In the genomic region with DNA sequence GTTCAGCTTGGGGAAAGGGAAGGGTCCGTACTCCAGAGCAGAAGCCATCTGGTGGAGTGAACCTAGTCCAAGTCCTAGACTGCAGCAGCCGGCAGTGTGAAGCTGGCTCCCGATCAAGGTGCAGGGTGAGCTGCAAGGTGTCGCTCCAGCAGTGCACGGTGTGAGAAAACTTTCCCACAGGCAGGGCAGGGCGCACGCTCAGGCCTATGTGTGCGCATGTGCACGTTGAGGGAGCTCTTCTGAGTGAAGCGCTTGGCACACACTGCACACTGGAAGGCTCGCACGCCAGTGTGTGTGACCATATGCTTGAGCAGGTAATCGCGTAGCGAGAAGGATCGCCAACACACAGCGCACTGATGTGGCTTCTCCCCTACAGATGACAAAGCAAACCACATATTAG, we compare ENCODE assay signal across 26 mouse cellular contexts. TPM values are rescaled to one million over a fixed set of nuclear protein-coding genes. Genes with fewer than 3 reads are reported as not detected.
DNase-seq lines count a peak whose midpoint lies in the region; ATAC-seq and TF ChIP-seq lines count a peak whose summit lies in the region.
"Had no signal": no experiment of that assay in that cellular context is flagged by ENCODE, and none has a peak within 500 bp of the region (broad histone marks: within the 10 kb centered on the region; RNA-seq: fewer than 3 reads in every experiment).

No protein-coding gene starts in this region.

- no peaks in the 10 kb centered on the region for H3K9me3 ChIP-seq in forebrain, embryonic 15.5 days
- no peaks in the 10 kb centered on the region; the same call in 1 of the 2 replicates for H3K9me3 ChIP-seq in forebrain, embryonic 10.5 days
- no peaks in the 10 kb centered on the region for H3K9me3 ChIP-seq in limb, embryonic 13.5 days
- H3K9me3 ChIP-seq in limb, embryonic 10.5 days (replicated peaks), result no peaks in the 10 kb centered on the region
- no peaks in the 10 kb centered on the region for H3K9me3 ChIP-seq in ES-E14 (ENCODE audit: control insufficient read depth, insufficient read depth, low read depth, low read length)
- H3K9me3 ChIP-seq: embryonic facial prominence, embryonic 15.5 days; limb, embryonic 12.5 days; lung, embryonic 15.5 days; neural tube, embryonic 12.5 days had no signal

- TF ChIP-seq CTCF in brain, embryonic 14.5 days (IDR thresholded peaks at IDR 0.05; ENCODE audit: borderline replicate concordance, extremely low read depth, insufficient read depth, insufficient read length), result no peak

- 0 out of 2 replicates have a peak overlapping the region, but pooled peaks have one; percentile 6 for H3K9ac ChIP-seq in forebrain, embryonic 15.5 days (replicated peaks)
- 0 out of 2 replicates have a peak overlapping the region, but pooled peaks have one; percentile 32 for H3K9ac ChIP-seq in limb, embryonic 13.5 days
- H3K9ac ChIP-seq in ES-E14 (ENCODE audit: insufficient read depth, low read depth, low read length, poor library complexity, severe bottlenecking), result peak overlapping the region; percentile 61
- H3K9ac ChIP-seq: embryonic facial prominence, embryonic 15.5 days; liver, embryonic 14.5 days; lung, embryonic 15.5 days; neural tube, embryonic 12.5 days had no signal

- H3K4me1 ChIP-seq in forebrain, embryonic 15.5 days, result peaks cover 34% of the 10 kb centered on the region
- peaks cover 33% of the 10 kb centered on the region for H3K4me1 ChIP-seq in forebrain, embryonic 10.5 days
- peaks cover 35% of the 10 kb centered on the region for H3K4me1 ChIP-seq in limb, embryonic 13.5 days
- H3K4me1 ChIP-seq in limb, embryonic 10.5 days, result peaks cover 31% of the 10 kb centered on the region
- H3K4me1 ChIP-seq in ES-E14 (ENCODE audit: control insufficient read depth in 2 of 2, insufficient read depth in 2 of 2, low read length in 2 of 2, poor library complexity in 1 of 2), result peaks cover 0 to 7% of the 10 kb centered on the region in 2 experiments; a peak in 1 of 4 replicates

- no peak overlapping the region for H3K4me2 ChIP-seq in forebrain, embryonic 15.5 days (replicated peaks)
- no peak overlapping the region for H3K4me2 ChIP-seq in limb, embryonic 13.5 days (replicated peaks)
- H3K4me2 ChIP-seq: embryonic facial prominence, embryonic 15.5 days; lung, embryonic 15.5 days; midbrain, embryonic 11.5 days; neural tube, embryonic 12.5 days had no signal

- no peak overlapping the region for H3K27ac ChIP-seq in forebrain, embryonic 15.5 days (replicated peaks)
- H3K27ac ChIP-seq in forebrain, embryonic 10.5 days, result no peak overlapping the region
- no peak overlapping the region for H3K27ac ChIP-seq in limb, embryonic 13.5 days
- H3K27ac ChIP-seq in limb, embryonic 10.5 days, result no peak overlapping the region
- peak overlapping the region; percentile 22; the same call in 1 of the 2 replicates for H3K27ac ChIP-seq in ES-E14 (ENCODE audit: insufficient read depth, low read depth, low read length, poor library complexity, severe bottlenecking)
- H3K27ac ChIP-seq: embryonic facial prominence, embryonic 15.5 days; hindbrain, embryonic 10.5 days; left cerebral cortex, adult 2 months; limb, embryonic 12.5 days; liver, embryonic 14.5 days; lung, embryonic 15.5 days; neural tube, embryonic 12.5 days had no signal

- no peak for DNase-seq in forebrain, embryonic 10.5 days (ENCODE audit: extremely low spot score, low spot score)
- DNase-seq in limb, embryonic 10.5 days (ENCODE audit: low spot score), result no peak
- DNase-seq in ES-E14 (ENCODE audit: low read depth, low spot score), result no peak
- peak; percentile 24 for DNase-seq in brain, embryonic 14.5 days (ENCODE audit: low read depth)
- no peak for DNase-seq in right cerebral cortex, adult 18-20 months
- DNase-seq: embryo, embryonic 11 days; gastrocnemius, postnatal 14 days; kidney, adult 8-10 months; lung, postnatal 4 days; spleen, adult 18-20 months; thymus, adult 18-20 months; thymus, postnatal 4 days had no signal

- WGBS in forebrain, embryonic 15.5 days, result 81% methylated on average over 17 of the region's 17 CpGs
- WGBS in forebrain, embryonic 10.5 days, result 86% methylated on average over 17 of the region's 17 CpGs
- 85% methylated on average over 17 of the region's 17 CpGs for WGBS in limb, embryonic 13.5 days
- 91% methylated on average over 17 of the region's 17 CpGs for WGBS in limb, embryonic 10.5 days

- TF ChIP-seq POLR2A in brain, embryonic 14.5 days (IDR thresholded peaks at IDR 0.05; ENCODE audit: borderline replicate concordance, extremely low read depth, insufficient read depth, insufficient read length, poor library complexity, severe bottlenecking), result no peak

- peaks cover 32% of the 10 kb centered on the region for H3K36me3 ChIP-seq in forebrain, embryonic 15.5 days
- peaks cover 37% of the 10 kb centered on the region for H3K36me3 ChIP-seq in forebrain, embryonic 10.5 days (replicated peaks)
- peaks cover 41% of the 10 kb centered on the region for H3K36me3 ChIP-seq in limb, embryonic 13.5 days
- H3K36me3 ChIP-seq in limb, embryonic 10.5 days, result peaks cover 40% of the 10 kb centered on the region
- no peaks in the 10 kb centered on the region; the same call in 1 of the 2 replicates for H3K36me3 ChIP-seq in ES-E14 (ENCODE audit: control insufficient read depth, insufficient read depth, low read length, poor library complexity, severe bottlenecking)

- no peaks in the 10 kb centered on the region for H3K27me3 ChIP-seq in forebrain, embryonic 15.5 days
- H3K27me3 ChIP-seq in forebrain, embryonic 10.5 days (ENCODE audit: poor library complexity, severe bottlenecking), result peaks cover 27% of the 10 kb centered on the region
- peaks cover 10% of the 10 kb centered on the region for H3K27me3 ChIP-seq in limb, embryonic 13.5 days
- H3K27me3 ChIP-seq in limb, embryonic 10.5 days (ENCODE audit: low read depth, poor library complexity, severe bottlenecking), result peaks cover 27% of the 10 kb centered on the region
- H3K27me3 ChIP-seq: embryonic facial prominence, embryonic 15.5 days; lung, embryonic 15.5 days had no signal

- ATAC-seq in forebrain, embryonic 15.5 days (replicated peaks), result no peak
- ATAC-seq in limb, embryonic 13.5 days (ENCODE audit: low FRiP score, low read depth), result no peak

- H3K4me3 ChIP-seq in forebrain, embryonic 15.5 days, result no peak overlapping the region
- H3K4me3 ChIP-seq in forebrain, embryonic 10.5 days, result no peak overlapping the region
- no peak overlapping the region for H3K4me3 ChIP-seq in limb, embryonic 13.5 days
- no peak overlapping the region for H3K4me3 ChIP-seq in limb, embryonic 10.5 days
- peak overlapping the region; percentile 63 to 78 for H3K4me3 ChIP-seq in ES-E14 (ENCODE audit: insufficient read depth in 1 of 2, low read depth in 1 of 2, low read length in 2 of 2, poor library complexity in 1 of 2, severe bottlenecking in 1 of 2)
- H3K4me3 ChIP-seq: embryonic facial prominence, embryonic 15.5 days; hindbrain, embryonic 10.5 days; left cerebral cortex, adult 2 months; lung, embryonic 15.5 days; neural tube, embryonic 12.5 days had no signal

- in situ Hi-C loops in ES-E14 (cut with MboI; ENCODE audit: low sequenced_read_pairs in 2 of 2, unreplicated experiment in 2 of 2), result no loop called here

TF ChIP-seq in ES-E14, 5 proteins besides CTCF, POLR2A, EP300 and RAD21 (continues in another document):
- TF ChIP-seq CHD2 (IDR thresholded peaks at IDR 0.05; ENCODE audit: low read depth, low read length) (no peak), ZNF384 (IDR thresholded peaks at IDR 0.05; ENCODE audit: low read depth, low read length) (no peak), ZC3H11A (IDR thresholded peaks at IDR 0.05; ENCODE audit: borderline replicate concordance, low read depth, low read length) (no peak)

RNA-seq across cellular contexts. Expression of a gene that starts 3.8 kb away (rescaled TPM):
- 40.4 and 44.2 TPM in 2 replicates for polyA plus RNA-seq in forebrain, embryonic 15.5 days (2015; fragmentation: Nextera tagmentation; extraction: Ambion mirVana)
- 29.7 and 30.7 TPM in 2 replicates for polyA plus RNA-seq in forebrain, embryonic 10.5 days (2016; fragmentation: Nextera tagmentation; extraction: Ambion mirVana)
- polyA plus RNA-seq in limb, embryonic 13.5 days (2015; fragmentation: Nextera tagmentation; extraction: Ambion mirVana), result 28.0 and 29.6 TPM in 2 replicates
- 29.1 and 31.8 TPM in 2 replicates for polyA plus RNA-seq in limb, embryonic 10.5 days (2016; fragmentation: Nextera tagmentation; extraction: Ambion mirVana)
- total RNA-seq in ES-E14 (2012; rRNA removed), result 23.7 and 26.7 TPM in 2 replicates
- 54.8 and 54.9 TPM in 2 replicates for polyA plus RNA-seq in brain, embryonic 14.5 days (2012; rRNA removed)

RNA-seq across cellular contexts. Expression of a gene that starts 7.1 kb away (rescaled TPM):
- 252 and 278 TPM in 2 replicates for polyA plus RNA-seq in forebrain, embryonic 15.5 days (2015; fragmentation: Nextera tagmentation; extraction: Ambion mirVana)
- polyA plus RNA-seq in forebrain, embryonic 10.5 days (2016; fragmentation: Nextera tagmentation; extraction: Ambion mirVana), result 415 and 417 TPM in 2 replicates
- 316 and 329 TPM in 2 replicates for polyA plus RNA-seq in limb, embryonic 13.5 days (2015; fragmentation: Nextera tagmentation; extraction: Ambion mirVana)
- polyA plus RNA-seq in limb, embryonic 10.5 days (2016; fragmentation: Nextera tagmentation; extraction: Ambion mirVana), result 561 and 585 TPM in 2 replicates
- total RNA-seq in ES-E14 (2012; rRNA removed), result 2,698 and 2,854 TPM in 2 replicates
- polyA plus RNA-seq in brain, embryonic 14.5 days (2012; rRNA removed), result 585 and 651 TPM in 2 replicates

RNA-seq across cellular contexts. Expression of a gene that starts 8.0 kb away (rescaled TPM):
- 0.20 and 0.50 TPM in 2 replicates for polyA plus RNA-seq in forebrain, embryonic 15.5 days (2015; fragmentation: Nextera tagmentation; extraction: Ambion mirVana)
- not detected in 2 replicates for polyA plus RNA-seq in forebrain, embryonic 10.5 days (2016; fragmentation: Nextera tagmentation; extraction: Ambion mirVana)
- 0.08 and 0.34 TPM in 2 replicates for polyA plus RNA-seq in limb, embryonic 13.5 days (2015; fragmentation: Nextera tagmentation; extraction: Ambion mirVana)
- polyA plus RNA-seq in limb, embryonic 10.5 days (2016; fragmentation: Nextera tagmentation; extraction: Ambion mirVana), result not detected in 2 replicates
- total RNA-seq in ES-E14 (2012; rRNA removed), result 0.45 and 0.69 TPM in 2 replicates
- polyA plus RNA-seq in brain, embryonic 14.5 days (2012; rRNA removed), result 0.75 and 1.9 TPM in 2 replicates
- total RNA-seq: gastrocnemius, postnatal 14 days; heart, adult 8-10 months; MEL had no signal
- polyA plus RNA-seq: heart, embryonic 16.5 days; limb, embryonic 12.5 days; lung, embryonic 15.5 days; midbrain, embryonic 11.5 days; stomach, embryonic 14.5 days had no signal

RNA-seq across cellular contexts. Expression of a gene that starts 28.4 kb away (rescaled TPM):
- 11.7 and 12.5 TPM in 2 replicates for polyA plus RNA-seq in forebrain, embryonic 15.5 days (2015; fragmentation: Nextera tagmentation; extraction: Ambion mirVana)
- 16.5 and 17.7 TPM in 2 replicates for polyA plus RNA-seq in forebrain, embryonic 10.5 days (2016; fragmentation: Nextera tagmentation; extraction: Ambion mirVana)
- 10.5 and 10.8 TPM in 2 replicates for polyA plus RNA-seq in limb, embryonic 13.5 days (2015; fragmentation: Nextera tagmentation; extraction: Ambion mirVana)
- polyA plus RNA-seq in limb, embryonic 10.5 days (2016; fragmentation: Nextera tagmentation; extraction: Ambion mirVana), result 14.0 and 14.9 TPM in 2 replicates
- total RNA-seq in ES-E14 (2012; rRNA removed), result 6.4 and 7.3 TPM in 2 replicates
- 14.2 and 16.5 TPM in 2 replicates for polyA plus RNA-seq in brain, embryonic 14.5 days (2012; rRNA removed)

RNA-seq across cellular contexts. Expression of a gene that starts 28.6 kb away (rescaled TPM):
- polyA plus RNA-seq in forebrain, embryonic 15.5 days (2015; fragmentation: Nextera tagmentation; extraction: Ambion mirVana), result 180 and 184 TPM in 2 replicates
- 97.3 and 102 TPM in 2 replicates for polyA plus RNA-seq in forebrain, embryonic 10.5 days (2016; fragmentation: Nextera tagmentation; extraction: Ambion mirVana)
- 127 and 133 TPM in 2 replicates for polyA plus RNA-seq in limb, embryonic 13.5 days (2015; fragmentation: Nextera tagmentation; extraction: Ambion mirVana)
- polyA plus RNA-seq in limb, embryonic 10.5 days (2016; fragmentation: Nextera tagmentation; extraction: Ambion mirVana), result 79.6 and 84.2 TPM in 2 replicates
- 103 and 143 TPM in 2 replicates for total RNA-seq in ES-E14 (2012; rRNA removed)
- polyA plus RNA-seq in brain, embryonic 14.5 days (2012; rRNA removed), result 166 and 170 TPM in 2 replicates

Comparison
In these comparisons a context has a peak if more than half of its experiments do, and no peak if none do; other contexts are left out.
1. H3K4me3 ChIP-seq: peak in ES-E14 (2 of 2); none in forebrain, embryonic 15.5 days (single experiment), forebrain, embryonic 10.5 days (single experiment), limb, embryonic 13.5 days (single experiment) and limb, embryonic 10.5 days (single experiment).
2. H3K9ac ChIP-seq: peak in every context shown above with its lines; median percentile 61 in ES-E14; 32 in limb, embryonic 13.5 days; 6 in forebrain, embryonic 15.5 days.